Mouse (Mus musculus) lung, embryonic 15.5 days (tissue): ENCODE data around the gene Tmem44. TPM values are rescaled to one million over a fixed set of nuclear protein-coding genes. Genes with fewer than 3 reads are reported as not detected.

ENCODE experiments used
- ATAC-seq: fragments of 200-750 bp; cut with Nextera tagmentation; 2 replicates; pipeline ENCODE4 v1.8.0; 2017; ENCODE audit warnings: moderate number of reproducible peaks, borderline replicate concordance; ENCODE audit not compliant: low FRiP score, low TSS enrichment; ENCODE audit errors: extremely low read depth
- H3K27ac ChIP-seq: fragments of 300-500 bp; sonication (generic); 2 replicates; pipeline ENCODE4 v1.5.1; 2015; ENCODE audit warnings: moderate library complexity, mild to moderate bottlenecking, inconsistent platforms
- H3K27me3 ChIP-seq: fragments of 300-500 bp; sonication (generic); 2 replicates; pipeline ENCODE4 v1.6.1; 2015; ENCODE audit warnings: inconsistent platforms
- H3K36me3 ChIP-seq: fragments of 300-500 bp; sonication (generic); 2 replicates; pipeline ENCODE4 v1.6.1; 2015; ENCODE audit warnings: inconsistent platforms
- H3K4me1 ChIP-seq: fragments of 300-500 bp; sonication (generic); 2 replicates; pipeline ENCODE4 v1.6.1; 2015; ENCODE audit warnings: inconsistent platforms
- H3K4me2 ChIP-seq: fragments of 300-500 bp; sonication (generic); 2 replicates; pipeline ENCODE4 v1.6.1; 2015; ENCODE audit warnings: inconsistent platforms, mild to moderate bottlenecking, moderate library complexity
- H3K4me3 ChIP-seq: fragments of 300-500 bp; sonication (generic); 2 replicates; pipeline ENCODE4 v1.5.1; 2015; ENCODE audit warnings: mild to moderate bottlenecking, inconsistent platforms
- H3K9ac ChIP-seq: fragments of 300-500 bp; sonication (generic); 2 replicates; pipeline ENCODE4 v1.6.1; 2015; ENCODE audit warnings: inconsistent platforms
- H3K9me3 ChIP-seq: fragments of 300-500 bp; sonication (generic); 2 replicates; pipeline ENCODE4 v1.6.1; 2016; ENCODE audit warnings: inconsistent platforms
- WGBS: fragments of 180-500 bp; shearing (Covaris S2); methylation state at CpG from one replicate; pipeline ENCODE4 v1.1.7; 2015; 5-methylcytosine and 5-hydroxymethylcytosine counted together
- polyA plus RNA-seq: library from polyadenylated mRNA; unstranded; fragments of >200 nt; fragmentation: Nextera tagmentation; extraction: Ambion mirVana; gene quantifications from 2 replicates; pipeline ENCODE4 v1.2.1, GENCODE M21; 2015

Tmem44 gene
- polyA plus RNA-seq, 1 experiment from 2014 or later, result 26.4 TPM

DNA sequence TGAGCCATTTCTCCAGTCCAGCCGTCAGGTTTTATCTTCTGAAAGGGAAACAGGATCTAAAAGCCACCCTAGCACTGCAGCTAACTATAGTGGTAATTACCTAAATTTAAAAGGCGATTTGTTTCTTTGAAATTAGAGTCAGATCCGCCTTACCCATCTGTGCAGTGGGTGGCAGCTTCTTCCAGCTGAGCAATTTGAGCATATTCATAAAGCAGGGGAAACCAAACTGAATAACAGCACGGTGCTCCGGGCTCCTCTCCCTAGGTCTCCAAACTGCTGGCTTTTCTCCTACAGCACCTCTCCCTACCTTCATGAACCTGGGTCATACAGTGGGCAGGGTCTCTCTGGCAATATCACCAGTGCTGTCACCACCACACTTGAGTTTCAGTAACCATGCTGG, 2.4 kb downstream of the Tmem44 start:
- no peaks in the 10 kb centered on the region for H3K27me3 ChIP-seq
- H3K36me3 ChIP-seq, result peaks cover 7% of the 10 kb centered on the region
- H3K9ac ChIP-seq, result no peak overlapping the region
- ATAC-seq, result no peak
- peaks cover 29% of the 10 kb centered on the region for H3K4me1 ChIP-seq
- 88% methylated on average over 5 of the region's 5 CpGs for WGBS
- no peak overlapping the region for H3K4me2 ChIP-seq
- no peak overlapping the region for H3K27ac ChIP-seq
- no peak overlapping the region for H3K4me3 ChIP-seq
- H3K9me3 ChIP-seq, result no peaks in the 10 kb centered on the region

DNA sequence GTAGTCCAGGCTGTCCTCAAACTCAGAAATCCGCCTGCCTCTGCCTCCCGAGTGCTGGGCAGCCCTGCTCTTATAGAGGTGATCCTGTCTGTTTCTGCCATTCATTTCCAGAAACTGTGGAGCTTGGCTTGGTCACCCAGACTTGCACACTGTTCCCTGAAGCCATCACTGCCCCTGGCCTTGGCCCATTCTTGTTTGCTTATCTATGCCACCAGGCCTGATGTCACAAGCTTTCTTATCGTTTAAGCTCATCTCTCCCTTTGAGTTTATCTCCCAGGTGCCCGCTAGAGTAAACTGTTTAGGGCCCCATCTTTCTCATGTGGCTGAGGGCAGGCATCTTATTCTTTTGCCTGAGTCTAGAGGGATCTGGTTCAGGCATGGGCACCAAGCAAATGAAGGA, 5.9 kb downstream of the Tmem44 start:
- no peak for ATAC-seq
- no peak overlapping the region for H3K9ac ChIP-seq
- 77% methylated on average over 4 of the region's 4 CpGs for WGBS

DNA sequence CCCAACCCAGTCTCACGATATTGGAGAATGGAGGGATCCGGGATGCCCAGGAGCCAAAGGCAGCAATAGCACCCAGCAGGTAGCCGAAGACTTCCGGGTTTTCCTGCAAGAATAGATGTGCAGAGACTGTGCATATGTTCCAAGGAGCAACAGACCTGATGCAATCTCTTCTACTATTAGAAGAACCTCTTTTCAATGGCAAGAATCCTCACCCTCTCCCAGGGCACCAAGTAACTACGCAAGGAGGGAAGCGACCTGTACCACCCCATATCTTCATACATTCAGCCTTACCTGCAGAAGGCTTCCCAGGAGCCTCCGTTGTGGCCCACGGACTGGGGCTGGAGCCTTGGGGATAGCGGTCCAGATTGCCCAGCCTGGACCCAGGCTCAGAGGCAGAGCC, 7.3 kb downstream of the Tmem44 start:
- H3K36me3 ChIP-seq, result peaks cover 7% of the 10 kb centered on the region
- H3K9me3 ChIP-seq, result no peaks in the 10 kb centered on the region
- 90% methylated on average over 9 of the region's 9 CpGs for WGBS
- 0 out of 2 replicates have a peak, but pooled peaks cover 2% of the 10 kb centered on the region for H3K4me1 ChIP-seq
- ATAC-seq, result no peak
- H3K9ac ChIP-seq, result no peak overlapping the region
- H3K27me3 ChIP-seq, result no peaks in the 10 kb centered on the region
- no peak overlapping the region for H3K4me3 ChIP-seq
- H3K4me2 ChIP-seq, result no peak overlapping the region
- no peak overlapping the region for H3K27ac ChIP-seq

More for the DNA sequence above, 5.9 kb downstream of the Tmem44 start:
- Histone ChIP-seq H3K4me3 (no peak overlapping the region), H3K4me2 (no peak overlapping the region), H3K27me3 (no peaks in the 10 kb centered on the region), H3K27ac (no peak overlapping the region), H3K4me1 (0 out of 2 replicates have a peak, but pooled peaks cover 4% of the 10 kb centered on the region), H3K9me3 (no peaks in the 10 kb centered on the region), H3K36me3 (peaks cover 7% of the 10 kb centered on the region)

DNA sequence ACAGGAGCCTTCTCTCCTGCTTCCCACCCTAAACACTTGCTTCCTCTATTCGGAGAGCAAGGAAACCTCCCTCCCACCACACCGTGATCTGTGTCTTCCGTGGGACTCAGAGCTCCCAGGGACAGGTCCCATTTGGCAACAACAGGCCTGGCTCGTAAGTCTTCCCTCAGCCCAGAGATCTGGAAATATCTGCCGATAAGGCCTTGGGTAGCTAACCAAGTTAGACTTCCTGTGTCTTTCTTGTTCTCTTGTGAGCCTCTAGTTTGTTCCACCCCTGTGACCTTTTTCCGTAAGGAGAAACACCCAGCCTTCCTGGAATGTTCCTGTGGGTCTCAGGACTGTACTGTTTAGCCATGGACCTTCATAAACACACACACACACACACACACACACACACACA, 7.8 kb downstream of the Tmem44 start:
- WGBS, result 61% methylated on average over 6 of the region's 6 CpGs
- Histone ChIP-seq H3K9me3 (no peaks in the 10 kb centered on the region), H3K36me3 (peaks cover 7% of the 10 kb centered on the region), H3K9ac (no peak overlapping the region), H3K4me3 (no peak overlapping the region), H3K27me3 (no peaks in the 10 kb centered on the region), H3K27ac (no peak overlapping the region), H3K4me2 (no peak overlapping the region), H3K4me1 (0 out of 2 replicates have a peak, but pooled peaks cover 2% of the 10 kb centered on the region)
- ATAC-seq, result no peak

DNA sequence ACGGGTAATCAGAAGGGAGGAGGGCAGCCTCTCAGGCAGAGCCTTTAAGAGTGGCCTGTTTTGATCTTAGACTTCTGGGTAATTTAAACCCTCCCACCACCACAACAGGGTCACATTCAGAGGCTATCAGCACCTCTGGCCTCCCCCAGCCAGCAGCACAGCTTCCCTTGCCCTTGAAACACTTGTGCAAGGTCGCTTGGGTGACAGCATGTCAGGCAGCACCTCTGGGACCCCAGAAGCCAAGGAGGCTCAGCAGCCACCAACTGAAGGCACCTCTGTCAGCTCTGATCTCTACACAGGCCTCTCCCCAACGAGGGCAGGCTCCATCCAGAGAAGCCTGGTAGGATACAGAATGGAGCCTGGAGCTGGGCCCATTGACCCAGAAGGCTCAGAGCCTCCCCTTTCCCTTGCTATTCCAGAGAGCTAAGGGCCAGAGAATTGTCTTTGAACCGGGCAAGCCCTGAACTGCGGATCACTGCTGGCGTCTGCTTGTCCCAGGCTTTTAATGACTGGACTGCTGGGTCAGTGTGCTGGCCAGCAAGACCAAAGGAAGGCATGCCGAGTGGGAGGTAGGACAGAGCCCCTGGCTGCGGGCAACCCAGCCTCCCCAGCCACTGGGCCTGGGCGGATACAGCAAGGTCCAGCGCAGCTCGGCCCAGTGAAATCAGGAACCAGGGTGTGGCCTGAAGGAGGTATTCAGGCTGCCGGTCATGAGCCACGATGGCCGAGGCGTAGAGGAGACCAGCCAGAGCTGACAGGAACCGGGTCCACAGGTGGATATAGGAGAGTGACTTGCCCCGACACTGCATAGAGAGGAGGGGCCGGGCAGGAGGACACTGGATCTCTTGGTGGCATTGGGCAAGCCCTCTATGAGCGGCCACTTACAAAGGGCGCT, 10.3 kb downstream of the Tmem44 start:
- Histone ChIP-seq H3K27ac (no peak overlapping the region), H3K4me3 (no peak overlapping the region; the same call in 1 of the 2 replicates), H3K4me2 (no peak overlapping the region; the same call in 1 of the 2 replicates), H3K9me3 (no peaks in the 10 kb centered on the region), H3K9ac (no peak overlapping the region), H3K27me3 (no peaks in the 10 kb centered on the region), H3K36me3 (no peaks in the 10 kb centered on the region), H3K4me1 (peaks cover 4% of the 10 kb centered on the region; the same call in 1 of the 2 replicates)
- WGBS, result 65% methylated on average over 20 of the region's 20 CpGs
- ATAC-seq, result no peak

DNA sequence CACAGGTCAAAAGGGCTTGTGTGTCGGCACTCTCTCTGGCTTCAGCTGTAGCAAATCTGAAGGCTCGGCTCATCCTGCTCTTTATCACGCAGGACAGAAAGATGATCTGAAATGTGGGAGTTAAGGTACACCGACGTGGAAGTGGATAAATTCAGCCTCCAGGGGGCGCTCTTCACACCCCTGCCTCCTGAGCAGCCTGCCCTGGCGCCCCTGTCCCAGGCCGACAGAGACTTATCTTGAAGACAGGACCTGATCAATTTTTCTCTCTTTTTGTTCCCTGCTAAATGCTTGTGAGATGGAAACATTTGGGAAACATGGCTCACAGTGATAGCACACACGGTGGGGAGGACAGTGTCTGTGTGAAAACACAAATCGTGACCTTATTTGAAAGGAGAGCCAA, 11.2 kb downstream of the Tmem44 start:
- H3K4me2 ChIP-seq, result no peak overlapping the region
- no peaks in the 10 kb centered on the region for H3K27me3 ChIP-seq
- H3K27ac ChIP-seq, result no peak overlapping the region
- no peak for ATAC-seq
- no peak overlapping the region for H3K9ac ChIP-seq
- no peak overlapping the region for H3K4me3 ChIP-seq
- H3K4me1 ChIP-seq, result peaks cover 4% of the 10 kb centered on the region; the same call in 1 of the 2 replicates
- H3K9me3 ChIP-seq, result no peaks in the 10 kb centered on the region
- no peaks in the 10 kb centered on the region for H3K36me3 ChIP-seq
- 22% methylated on average over 10 of the region's 10 CpGs for WGBS

DNA sequence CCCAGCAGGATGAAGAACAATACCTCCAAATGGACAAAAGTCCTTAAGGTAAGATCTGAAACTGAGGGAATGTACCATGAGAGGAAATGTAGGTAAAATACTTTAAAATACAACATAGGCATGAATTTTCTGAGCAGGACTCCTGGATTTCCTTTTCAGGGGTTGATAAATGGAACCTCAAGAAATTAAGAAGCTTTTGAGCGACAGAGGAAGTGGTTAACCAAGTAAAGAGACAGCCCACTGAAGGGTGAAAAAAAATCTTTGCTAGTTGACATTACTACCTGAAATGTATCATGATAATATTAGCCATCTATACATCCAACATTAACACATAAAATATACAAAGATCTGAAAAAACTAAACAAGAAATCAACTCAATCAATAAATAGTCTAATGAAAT, 15.6 kb downstream of the Tmem44 start:
- H3K9ac ChIP-seq, result no peak overlapping the region
- ATAC-seq, result no peak
- H3K27me3 ChIP-seq, result no peaks in the 10 kb centered on the region
- H3K4me1 ChIP-seq, result peaks cover 4% of the 10 kb centered on the region; the same call in 1 of the 2 replicates
- no peaks in the 10 kb centered on the region for H3K36me3 ChIP-seq
- H3K27ac ChIP-seq, result no peak overlapping the region
- H3K9me3 ChIP-seq, result no peaks in the 10 kb centered on the region
- H3K4me3 ChIP-seq, result no peak overlapping the region
- H3K4me2 ChIP-seq, result no peak overlapping the region
- WGBS, result 78% methylated on average over 1 of the region's 1 CpGs

DNA sequence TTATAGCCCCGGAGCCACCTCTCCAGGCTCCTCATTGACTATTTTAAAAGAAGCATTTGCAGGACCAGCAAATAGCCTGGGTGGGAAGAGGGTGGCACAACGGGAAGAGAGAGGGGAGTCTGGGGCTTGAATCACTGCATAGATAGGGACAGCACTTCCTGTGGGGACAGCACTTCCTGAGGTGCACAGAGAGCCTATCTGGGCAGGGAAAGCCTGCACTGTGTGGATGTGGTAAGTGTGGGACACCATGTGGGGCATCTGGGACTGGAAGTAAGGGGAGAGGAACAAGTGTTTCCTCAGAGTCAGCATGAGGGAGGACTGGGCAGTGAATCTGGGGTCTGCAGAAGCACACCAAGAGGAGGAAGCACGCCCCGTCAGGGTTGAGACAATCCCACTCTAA, 17.1 kb downstream of the Tmem44 start:
- H3K9ac ChIP-seq, result no peak overlapping the region
- no peak overlapping the region for H3K4me2 ChIP-seq
- H3K4me3 ChIP-seq, result no peak overlapping the region
- peaks cover 4% of the 10 kb centered on the region; the same call in 1 of the 2 replicates for H3K4me1 ChIP-seq
- no peak for ATAC-seq
- H3K27me3 ChIP-seq, result no peaks in the 10 kb centered on the region
- 67% methylated on average over 4 of the region's 4 CpGs for WGBS
- H3K36me3 ChIP-seq, result 0 out of 2 replicates have a peak, but pooled peaks cover 3% of the 10 kb centered on the region
- no peak overlapping the region for H3K27ac ChIP-seq
- H3K9me3 ChIP-seq, result no peaks in the 10 kb centered on the region

DNA sequence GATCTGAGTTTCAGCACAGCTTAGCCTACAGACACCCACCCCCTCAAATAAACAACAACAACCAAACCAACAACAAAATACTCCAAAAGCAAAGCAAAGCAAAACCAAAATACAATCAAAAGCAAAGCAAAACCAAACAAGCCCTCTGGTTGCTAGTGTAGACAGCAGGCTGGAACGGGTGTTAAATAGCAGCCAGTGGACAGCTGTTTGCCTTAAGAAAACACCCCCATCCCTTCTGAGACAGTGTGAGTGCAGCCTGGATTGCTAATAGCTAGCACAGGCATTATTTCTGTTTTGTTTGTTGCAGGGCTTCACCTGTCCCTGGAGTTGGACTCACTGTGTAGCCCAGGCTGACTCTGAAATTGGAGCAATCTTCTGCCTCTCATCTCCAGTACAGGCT, 17.7 kb downstream of the Tmem44 start:
- Histone ChIP-seq H3K9me3 (no peaks in the 10 kb centered on the region), H3K27ac (no peak overlapping the region), H3K4me1 (peaks cover 4% of the 10 kb centered on the region; the same call in 1 of the 2 replicates), H3K4me2 (no peak overlapping the region), H3K4me3 (no peak overlapping the region), H3K36me3 (0 out of 2 replicates have a peak, but pooled peaks cover 3% of the 10 kb centered on the region), H3K9ac (no peak overlapping the region), H3K27me3 (no peaks in the 10 kb centered on the region)
- ATAC-seq, result no peak
- 46% methylated on average over 1 of the region's 1 CpGs for WGBS

DNA sequence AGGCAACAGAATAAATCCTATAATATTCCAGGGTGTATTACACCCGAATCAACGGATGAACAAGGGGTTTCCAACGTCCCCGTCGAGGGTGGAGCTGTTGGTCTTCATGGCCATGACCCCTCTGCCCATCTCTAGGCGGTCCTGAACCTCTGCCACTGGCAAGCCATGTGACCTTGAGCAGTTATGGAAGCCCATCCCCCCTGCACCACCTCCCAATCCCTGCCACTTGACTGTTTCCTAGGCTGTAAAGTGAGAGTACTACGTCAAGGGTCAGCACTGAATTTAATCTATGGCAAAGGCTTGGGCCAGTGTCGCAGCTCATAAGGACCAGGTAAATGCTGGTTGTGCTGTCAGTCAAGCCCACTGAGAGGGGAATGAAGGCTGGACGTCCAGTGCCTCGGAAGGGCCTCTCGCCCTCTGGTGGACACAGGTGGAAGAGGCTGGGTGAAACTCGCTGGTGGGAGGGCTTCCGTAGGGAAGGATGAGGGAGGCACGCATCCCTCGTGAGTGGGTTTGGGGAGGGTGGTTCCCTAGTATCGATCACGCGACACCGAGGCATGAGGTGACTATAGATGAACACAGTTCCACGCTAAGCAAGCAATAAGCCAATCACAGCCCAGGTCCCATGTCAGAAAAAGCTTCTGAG, 18.8 kb downstream of the Tmem44 start:
- Histone ChIP-seq H3K4me2 (no peak overlapping the region), H3K27me3 (no peaks in the 10 kb centered on the region), H3K9ac (no peak overlapping the region), H3K36me3 (0 out of 2 replicates have a peak, but pooled peaks cover 3% of the 10 kb centered on the region), H3K27ac (no peak overlapping the region), H3K4me1 (peaks cover 4% of the 10 kb centered on the region; the same call in 1 of the 2 replicates), H3K4me3 (no peak overlapping the region), H3K9me3 (no peaks in the 10 kb centered on the region)
- 29% methylated on average over 20 of the region's 20 CpGs for WGBS
- no peak; the same call in 1 of the 2 replicates for ATAC-seq

DNA sequence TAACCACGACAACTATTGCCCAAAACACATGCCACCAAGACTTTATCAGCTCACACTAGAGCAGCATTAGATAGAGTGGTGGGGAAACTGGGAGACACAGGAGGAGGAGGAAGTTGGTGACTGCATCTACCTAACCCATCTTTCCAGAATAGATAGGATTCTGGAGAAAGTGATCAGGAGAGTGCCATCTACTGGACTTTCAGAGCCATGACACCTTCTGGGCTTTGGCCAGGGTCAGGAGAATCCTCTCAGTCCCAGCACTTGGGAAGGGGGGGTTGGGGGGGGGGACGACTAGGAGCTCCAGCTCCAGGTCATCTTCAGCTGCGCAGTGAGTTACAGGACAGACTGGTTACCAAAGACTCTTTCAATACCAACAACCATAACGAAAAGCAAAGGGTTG, 19.8 kb downstream of the Tmem44 start:
- H3K4me3 ChIP-seq, result no peak overlapping the region
- H3K9ac ChIP-seq, result no peak overlapping the region
- no peaks in the 10 kb centered on the region for H3K27me3 ChIP-seq
- H3K4me2 ChIP-seq, result no peak overlapping the region
- H3K9me3 ChIP-seq, result no peaks in the 10 kb centered on the region
- H3K4me1 ChIP-seq, result peaks cover under 1% of the 10 kb centered on the region; the same call in 1 of the 2 replicates
- peaks cover 3% of the 10 kb centered on the region; the same call in 1 of the 2 replicates for H3K36me3 ChIP-seq
- WGBS, result 45% methylated on average over 4 of the region's 4 CpGs
- H3K27ac ChIP-seq, result no peak overlapping the region
- no peak for ATAC-seq

DNA sequence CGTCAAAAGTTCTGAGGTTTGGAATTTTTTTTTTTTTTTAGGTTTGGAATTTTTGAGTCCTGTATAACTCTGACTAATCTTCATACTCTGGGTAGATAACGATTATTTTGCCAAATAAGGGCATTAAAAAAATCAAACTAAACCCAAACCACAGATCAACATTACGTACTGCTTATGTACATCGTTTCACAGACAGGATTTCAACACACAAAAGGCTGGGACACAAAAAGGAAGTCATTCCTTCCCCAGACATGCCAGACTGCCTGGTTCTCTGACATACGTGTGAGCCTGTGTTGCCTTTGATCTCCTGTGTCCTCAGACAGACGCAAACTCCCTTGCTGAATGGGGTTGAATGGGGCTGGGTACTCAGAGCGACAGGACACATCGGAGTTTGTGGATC, 22.3 kb downstream of the Tmem44 start:
- WGBS, result 81% methylated on average over 8 of the region's 8 CpGs
- Histone ChIP-seq H3K27ac (no peak overlapping the region), H3K9ac (no peak overlapping the region)

More for the DNA sequence above, 22.3 kb downstream of the Tmem44 start:
- H3K4me1 ChIP-seq, result no peaks in the 10 kb centered on the region
- ATAC-seq, result no peak
- no peak overlapping the region for H3K4me2 ChIP-seq
- H3K27me3 ChIP-seq, result no peaks in the 10 kb centered on the region
- no peak overlapping the region for H3K4me3 ChIP-seq
- no peaks in the 10 kb centered on the region for H3K9me3 ChIP-seq
- peaks cover 6% of the 10 kb centered on the region for H3K36me3 ChIP-seq
